Mouse (Mus musculus): Measurements from ENCODE around the gene Lgmn.

GRCm38 (mm10) chr12:102426285-102426684, 13.3 kb downstream of the Lgmn start:
- no peak for TF ChIP-seq CTCF (IDR thresholded peaks at IDR 0.05; ENCODE audit: extremely low read depth, insufficient read depth, low read length)
- TF ChIP-seq POLR2A (IDR thresholded peaks at IDR 0.05; ENCODE audit: extremely low read depth, insufficient read depth, low read length): no peak

Measured in cortical plate, adult 2 months (tissue).